Mouse (Mus musculus) gastrocnemius, postnatal 36 days (tissue): ENCODE measurements around the gene Myo15. TPM values are rescaled to one million over a fixed set of nuclear protein-coding genes. Genes with fewer than 3 reads are reported as not detected.

Experiments
- DNase-seq, 2 experiments: peaks; one replicate each; pipeline ENCODE4 v3.0.0; 2022
- intact Hi-C: fragments of 180-260 bp; cut with DNase I; formaldehyde crosslinking; loops from one replicate; pipeline ENCODE4 v1.15.1; 2025
- total RNA-seq, 2 experiments: library from RNA; stranded (reverse); gene quantifications; 2 replicates each; pipeline ENCODE4 v1.2.3; 2021

Gene Myo15
- total RNA-seq, 2 experiments from 2014 or later, result not detected

GRCm38 (mm10) chr11:60492726-60493125, 23.6 kb downstream of the Myo15 start:
- intact Hi-C loops, result no loop called here
- no peak for DNase-seq

DNA sequence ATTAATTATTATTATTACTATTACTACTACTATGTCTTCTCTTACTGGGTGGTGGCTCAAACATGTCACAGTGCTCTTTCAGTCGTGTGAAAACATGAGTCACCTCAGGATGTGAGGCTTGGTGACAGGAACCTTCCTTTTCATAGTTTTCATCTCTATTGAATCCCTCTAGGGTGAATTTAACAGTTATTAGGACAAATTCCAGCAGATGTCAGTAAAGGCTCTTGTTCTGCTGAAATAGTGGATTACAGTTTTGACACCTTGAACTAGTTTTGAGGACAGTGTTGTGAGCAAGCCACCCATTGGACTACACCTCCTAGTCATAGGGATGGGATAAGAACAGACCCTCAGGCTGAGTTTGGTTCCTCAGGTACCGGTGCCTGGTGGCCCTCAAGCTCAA, 26.6 kb downstream of the Myo15 start:
- DNase-seq, result no peak
- intact Hi-C loops, result no loop called here

GRCm38 (mm10) chr11:60507281-60507680, 38.1 kb downstream of the Myo15 start:
- intact Hi-C loops, result no loop called here
- no peak for DNase-seq

GRCm38 (mm10) chr11:60508950-60509349, 39.8 kb downstream of the Myo15 start:
- no peak for DNase-seq
- intact Hi-C loops, result no loop called here

DNA sequence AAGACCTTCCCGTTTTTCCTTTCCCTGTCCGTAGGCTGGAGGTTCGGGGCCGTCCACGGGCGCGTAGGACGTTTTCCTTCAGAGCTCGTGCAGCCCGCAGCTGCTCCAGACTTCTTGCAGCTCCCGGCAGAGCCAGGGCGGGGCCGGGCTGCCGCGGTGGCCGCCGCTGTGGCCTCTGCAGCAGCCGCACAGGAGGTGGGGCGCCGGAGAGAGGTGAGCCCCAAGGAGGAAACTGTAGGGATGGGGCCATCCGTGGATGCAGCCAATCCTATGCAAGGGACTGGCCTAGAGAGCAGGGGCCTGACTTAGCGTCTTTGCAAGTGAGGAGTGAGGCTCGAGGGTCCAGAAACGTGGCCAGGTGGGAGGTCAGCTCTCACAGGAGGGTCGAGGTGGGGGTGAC, 40.4 kb downstream of the Myo15 start:
- intact Hi-C loops, result no loop called here
- no peak for DNase-seq

DNA sequence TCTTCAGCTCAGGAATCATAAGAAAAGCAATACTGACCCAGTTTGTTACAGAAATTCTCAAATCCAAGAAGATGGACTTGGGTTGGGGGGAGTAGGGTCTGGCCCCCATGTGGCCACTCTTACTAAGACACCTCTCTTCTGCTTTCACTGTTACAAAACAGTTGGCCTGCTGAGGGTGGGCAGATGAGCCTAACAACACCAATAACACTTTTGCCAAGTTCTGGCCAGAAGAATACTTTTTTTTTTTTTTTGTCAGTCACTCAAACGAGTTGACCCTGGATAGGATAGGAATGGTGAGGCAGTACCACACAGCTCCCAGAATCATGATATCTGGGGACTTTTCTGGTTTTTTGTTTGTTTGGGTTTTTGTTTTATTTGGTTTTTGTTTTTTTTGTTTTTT, 42.8 kb downstream of the Myo15 start:
- DNase-seq, result no peak
- intact Hi-C loops, result no loop called here

- no peak for DNase-seq
- intact Hi-C loops, result no loop called here
Observed at GRCm38 (mm10) chr11:60512520-60512919, 43.4 kb downstream of the Myo15 start.

DNA sequence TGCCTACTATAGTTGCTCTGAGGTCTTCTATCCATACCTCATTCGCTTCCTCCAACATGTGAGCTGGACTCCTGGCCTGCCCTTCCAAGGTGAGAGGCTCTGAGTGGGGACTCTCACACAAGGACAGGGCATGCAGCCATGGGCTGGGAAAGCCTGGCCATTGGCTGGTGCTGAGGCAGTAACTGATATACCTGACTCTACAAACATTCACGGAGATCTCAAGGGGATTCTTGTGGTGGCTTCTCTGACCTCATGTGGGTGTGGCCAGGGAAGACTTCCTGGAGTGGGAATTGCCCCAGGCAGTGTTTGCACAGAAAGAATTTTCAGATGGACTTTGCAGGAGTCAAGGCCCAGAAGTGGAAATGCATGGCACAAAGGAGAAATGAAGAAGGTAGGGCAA, 45.8 kb downstream of the Myo15 start:
- no peak for DNase-seq

GRCm38 (mm10) chr11:60518305-60518704, 49.2 kb downstream of the Myo15 start:
- intact Hi-C loops, result loop anchor here (2.0 kb wide), 1 partner anchor 36 kb away; no protein-coding TSS in a partner anchor
- DNase-seq, result no peak

More for the DNA sequence above, 45.8 kb downstream of the Myo15 start:
- intact Hi-C loops, result no loop called here

DNA sequence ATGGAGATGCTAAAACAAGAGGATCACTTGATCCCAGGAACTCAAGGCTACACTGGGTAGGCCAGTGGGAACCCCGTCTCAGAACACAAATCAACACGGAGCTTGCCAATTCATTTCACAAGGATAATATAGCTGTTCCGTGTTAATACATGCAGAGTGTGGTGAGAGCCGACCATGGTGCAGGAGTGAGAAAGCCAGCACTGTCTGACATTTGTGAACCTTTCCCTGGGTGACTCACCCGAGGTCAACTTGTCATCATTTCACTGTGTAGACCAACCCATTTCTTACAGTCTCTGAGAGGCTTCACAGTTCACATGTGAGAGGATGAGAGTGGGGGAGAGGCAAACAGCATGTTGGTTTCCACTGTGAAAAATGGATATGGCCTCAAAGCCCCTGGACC, 52.9 kb downstream of the Myo15 start:
- intact Hi-C loops, result no loop called here
- no peak for DNase-seq

DNA sequence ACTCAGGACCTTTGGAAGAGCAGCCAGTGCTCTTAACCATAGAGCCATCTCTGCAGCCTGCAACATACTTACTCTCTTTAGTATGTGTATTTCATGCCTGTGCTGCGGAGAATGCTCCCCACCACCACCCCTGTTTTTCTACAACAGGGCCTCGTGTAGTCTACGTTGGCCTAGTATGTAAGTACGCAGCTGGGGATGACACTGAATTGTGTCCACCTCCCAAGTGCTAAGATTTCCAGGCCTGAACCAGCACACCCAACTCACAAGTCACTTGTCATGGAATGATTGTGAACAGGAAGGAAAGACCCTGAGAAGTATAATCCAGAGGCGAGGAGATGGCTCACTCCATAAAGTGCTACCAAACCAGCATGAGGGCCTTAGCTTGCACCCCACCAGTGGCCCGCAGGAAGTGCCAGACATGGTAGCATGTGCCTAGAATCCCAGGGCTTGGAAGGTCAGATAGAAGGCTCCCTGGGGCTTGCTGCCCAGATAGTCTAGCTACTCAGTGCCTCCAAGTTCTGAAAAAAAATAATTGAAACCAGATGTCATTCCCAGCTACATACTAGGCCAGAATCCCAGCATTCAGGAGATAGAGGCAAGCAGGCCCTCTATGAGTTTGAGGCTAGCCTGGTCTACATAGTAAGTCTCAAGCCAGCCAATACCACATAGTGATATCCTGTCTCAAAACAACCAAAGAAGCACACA, 53.7 kb downstream of the Myo15 start:
- intact Hi-C loops, result no loop called here

GRCm38 (mm10) chr11:60526461-60526860, 57.3 kb downstream of the Myo15 start:
- no peak for DNase-seq
- intact Hi-C loops, result no loop called here

More for the DNA sequence above, 53.7 kb downstream of the Myo15 start:
- DNase-seq, result no peak

GRCm38 (mm10) chr11:60535676-60536075, 66.5 kb downstream of the Myo15 start:
- no peak for DNase-seq
- intact Hi-C loops, result no loop called here

DNA sequence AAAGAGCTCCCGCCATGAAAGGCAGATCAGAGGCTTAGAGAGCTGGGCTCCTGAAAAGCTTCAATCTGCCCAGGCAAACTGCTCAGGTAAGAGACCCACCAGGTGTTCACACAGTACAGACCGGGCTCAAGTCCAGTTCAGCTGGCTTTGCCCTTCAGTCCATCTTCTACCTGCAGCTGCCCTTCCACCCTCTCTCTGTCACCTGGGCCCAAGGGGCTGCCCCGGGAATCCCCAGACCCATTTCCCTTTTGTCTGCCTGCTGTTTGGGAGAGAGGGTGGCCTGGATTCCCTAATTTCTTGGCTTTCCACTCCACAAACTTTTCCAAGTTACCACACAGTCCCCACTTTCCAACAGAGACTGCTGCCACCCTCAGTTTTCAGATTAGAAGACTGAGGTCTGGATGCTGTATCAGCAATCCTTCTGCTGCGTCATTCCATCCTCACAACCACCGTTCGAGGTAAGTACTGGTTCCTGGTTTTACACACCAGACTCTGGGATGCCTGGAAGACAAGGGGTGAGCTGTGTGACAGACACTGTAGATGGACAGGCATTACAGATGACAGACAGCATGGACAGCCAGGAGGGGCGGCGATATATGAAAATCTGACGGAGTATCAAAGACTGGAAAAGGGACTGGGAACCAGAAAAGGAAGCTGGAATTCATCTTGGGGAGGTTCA, 67.2 kb downstream of the Myo15 start, which contains the start of gene Alkbh5:
TSS of gene Alkbh5 (plus strand) at position 202 of the 679 bp plus-strand sequence.
- intact Hi-C loops, result no loop called here
- peak in 1 of 2 experiments; percentile 38 for DNase-seq

GRCm38 (mm10) chr11:60536859-60537467, 67.8 kb downstream of the Myo15 start:
- peak; percentile 88 to 90 for DNase-seq
- intact Hi-C loops, result no loop called here

DNA sequence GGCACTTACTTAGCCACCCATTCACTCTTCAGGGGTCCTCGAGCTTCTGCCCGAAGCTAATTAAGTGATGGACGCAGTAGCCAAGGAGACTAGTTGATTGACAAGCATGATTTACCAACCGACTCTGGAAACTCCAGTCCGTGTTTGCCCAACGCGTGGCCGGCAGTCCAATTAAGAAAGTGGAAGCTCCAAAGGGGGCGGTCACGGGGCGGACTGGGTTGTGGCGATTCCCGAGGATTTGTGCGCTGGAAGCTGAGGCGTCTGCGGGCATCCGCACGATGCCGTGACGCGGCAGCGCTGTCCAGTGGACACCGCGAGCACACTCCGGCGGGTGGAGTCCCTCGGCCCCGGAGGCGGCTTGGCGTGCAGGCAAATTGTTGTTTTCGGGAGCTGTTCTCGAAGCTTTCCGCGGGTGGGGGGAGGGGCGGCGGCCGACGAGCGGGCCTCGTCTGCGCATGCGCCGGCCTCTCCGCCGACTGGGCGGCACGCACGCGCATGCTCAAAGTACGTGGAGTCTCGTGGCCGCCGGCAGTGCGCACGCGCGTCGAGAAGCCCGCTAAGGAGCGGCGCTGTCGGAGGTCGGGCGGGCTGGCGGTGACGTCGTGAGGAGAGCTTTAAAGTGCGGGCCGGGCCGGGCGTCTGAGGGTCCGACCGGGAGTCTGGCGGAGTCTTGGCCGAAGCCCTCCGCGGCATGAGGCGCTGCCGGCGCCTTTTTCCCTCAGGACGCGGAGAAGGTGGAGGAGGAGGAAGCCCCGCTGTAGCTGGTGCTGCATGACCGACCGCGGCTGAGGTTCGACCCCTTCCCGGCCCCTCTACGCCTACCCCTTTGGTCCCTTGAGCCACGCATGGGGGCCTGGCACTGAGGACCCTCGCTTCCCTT, 68.6 kb downstream of the Myo15 start:
- DNase-seq, result peak; percentile 95 to 96
- intact Hi-C loops, result no loop called here

GRCm38 (mm10) chr11:60538371-60539281, 69.5 kb downstream of the Myo15 start:
- peak in 1 of 2 experiments; percentile 59 for DNase-seq
- intact Hi-C loops, result no loop called here

DNA sequence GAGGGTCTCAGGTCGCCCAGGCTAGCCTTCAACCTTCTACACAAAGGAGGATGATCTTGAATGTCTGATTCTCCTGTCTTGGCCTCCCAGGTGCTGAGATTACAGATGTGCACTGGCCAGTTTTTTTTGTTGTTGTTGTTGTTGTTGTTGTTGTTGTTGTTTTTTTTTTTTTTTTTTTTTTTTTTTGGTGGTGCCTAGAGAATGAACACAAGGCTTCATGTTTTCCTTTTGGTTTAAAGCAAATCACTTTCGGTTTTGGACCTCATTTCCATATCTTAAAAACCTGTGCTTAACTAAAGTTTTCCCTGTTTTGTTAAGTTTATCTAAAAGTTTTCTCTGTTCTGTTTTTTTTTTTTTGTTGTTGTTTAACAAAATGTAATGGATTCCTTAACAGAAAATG, 70.4 kb downstream of the Myo15 start:
- intact Hi-C loops, result no loop called here
- DNase-seq, result no peak

GRCm38 (mm10) chr11:60540002-60540610, 71.0 kb downstream of the Myo15 start:
- peak in 1 of 2 experiments; percentile 23 for DNase-seq
- intact Hi-C loops, result no loop called here
